Mouse (Mus musculus) MEL-GATA-1-ER (cell line): Measurements from ENCODE around the gene Tex44.

Experiments
- DNase-seq: peaks from one replicate; pipeline ENCODE4 v3.0.0-alpha.2; 2012; ENCODE audit warnings: low read depth; ENCODE audit errors: extremely low read depth

Tex44 gene

DNA sequence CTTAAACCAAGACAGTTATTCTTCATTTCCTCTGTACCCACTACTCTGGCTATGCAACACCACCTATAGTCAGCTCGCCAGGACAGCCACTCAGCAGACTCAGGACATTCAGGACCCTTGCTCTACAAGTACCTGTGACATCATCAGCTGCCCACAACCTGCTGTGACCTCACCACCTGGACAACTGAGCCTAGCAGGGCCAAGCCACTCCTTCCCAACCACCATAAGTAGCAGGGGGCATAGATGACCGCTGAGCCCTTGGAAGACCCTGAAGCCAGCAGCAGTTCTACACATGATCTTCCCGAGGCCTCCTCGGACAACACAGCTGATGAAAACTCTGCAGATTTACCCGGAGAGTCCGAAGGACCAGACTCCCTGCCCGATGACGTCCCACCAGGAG, at the start of gene Tex44, which contains the start of gene Nmur1:
Gene Tex44, plus strand, starts transcription at position 202 of the 400 bp plus-strand sequence.
Gene Nmur1, minus strand, starts transcription at position 101 of the 400 bp plus-strand sequence.
- DNase-seq = no peak

DNA sequence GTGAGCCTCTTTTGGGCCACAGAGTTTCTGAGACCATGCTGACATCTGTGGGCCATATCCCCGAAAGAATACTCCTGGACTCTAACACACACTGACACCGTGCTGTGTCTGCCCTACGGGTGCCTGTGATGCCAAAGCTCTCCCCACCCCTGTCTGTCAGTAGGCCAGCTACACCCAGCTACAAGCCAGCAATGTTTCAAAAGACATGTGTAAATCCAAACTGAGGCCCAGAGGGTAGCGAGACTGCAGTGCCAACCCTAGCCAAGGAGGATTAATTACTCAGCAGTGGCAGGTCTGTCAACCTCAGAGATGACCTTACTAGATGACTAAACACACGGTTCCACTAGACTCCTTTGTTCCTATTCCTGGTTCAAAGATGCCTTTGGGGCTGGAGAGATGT, 49.8 kb upstream of the Tex44 start:
- no peak for DNase-seq

DNA sequence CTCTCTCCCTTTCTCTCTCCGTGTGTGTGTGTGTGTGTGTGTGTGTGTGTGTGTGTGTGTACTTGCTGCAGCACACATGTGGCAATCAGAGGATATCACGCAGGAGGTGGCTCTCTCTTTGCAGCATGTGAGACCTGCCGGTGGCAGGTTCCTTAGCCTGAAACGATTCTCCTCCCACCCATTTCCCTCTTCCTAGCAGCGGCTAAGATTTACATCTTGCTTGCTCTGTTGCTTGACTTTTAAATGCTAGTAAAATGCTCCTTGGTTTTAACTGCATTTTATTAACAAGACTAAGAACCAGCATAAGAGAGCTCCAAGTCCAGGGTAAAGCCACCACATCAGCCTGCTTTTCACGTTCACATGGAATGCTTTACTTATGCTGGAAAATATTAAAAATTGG, 47.5 kb upstream of the Tex44 start:
- no peak for DNase-seq

DNA sequence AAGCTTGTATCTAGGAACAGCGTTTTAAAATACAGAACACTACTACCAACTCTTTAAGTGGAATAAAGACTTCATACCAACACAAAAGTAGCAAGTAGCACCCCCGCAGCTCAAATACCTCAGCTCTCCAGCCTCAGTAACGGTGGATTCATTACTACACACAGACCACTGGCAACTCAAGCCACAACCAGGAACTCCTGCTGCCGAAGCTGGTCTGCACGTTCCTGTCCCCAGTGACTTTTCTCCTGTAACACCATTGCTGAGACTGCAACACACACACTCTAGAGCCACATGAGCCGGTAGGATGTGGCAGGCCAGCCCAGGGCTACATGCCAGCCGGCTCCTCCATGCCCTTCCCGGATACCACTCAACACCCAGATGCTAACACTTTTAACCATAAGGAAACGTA, 47.0 kb upstream of the Tex44 start:
- DNase-seq = no peak

DNA sequence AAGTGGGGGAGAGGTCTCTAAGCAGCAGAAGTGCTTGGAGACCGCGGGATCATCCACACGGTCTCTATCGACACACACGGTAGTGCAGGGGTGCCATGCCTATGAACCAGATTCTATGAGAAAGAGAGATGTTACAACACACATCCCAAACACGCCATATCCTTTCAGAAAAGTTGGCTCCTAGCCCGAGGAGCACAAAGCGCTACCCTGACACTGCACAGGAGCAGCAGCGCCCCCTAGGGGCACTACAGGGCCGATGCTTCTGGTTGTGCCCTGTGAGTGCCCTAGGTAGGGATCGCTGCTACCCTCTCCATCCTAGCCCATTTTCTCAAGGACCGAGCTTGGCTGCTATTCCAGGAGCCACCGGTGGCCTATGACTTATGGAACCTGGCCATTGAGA, 45.1 kb upstream of the Tex44 start:
- peak; percentile 73 for DNase-seq

DNA sequence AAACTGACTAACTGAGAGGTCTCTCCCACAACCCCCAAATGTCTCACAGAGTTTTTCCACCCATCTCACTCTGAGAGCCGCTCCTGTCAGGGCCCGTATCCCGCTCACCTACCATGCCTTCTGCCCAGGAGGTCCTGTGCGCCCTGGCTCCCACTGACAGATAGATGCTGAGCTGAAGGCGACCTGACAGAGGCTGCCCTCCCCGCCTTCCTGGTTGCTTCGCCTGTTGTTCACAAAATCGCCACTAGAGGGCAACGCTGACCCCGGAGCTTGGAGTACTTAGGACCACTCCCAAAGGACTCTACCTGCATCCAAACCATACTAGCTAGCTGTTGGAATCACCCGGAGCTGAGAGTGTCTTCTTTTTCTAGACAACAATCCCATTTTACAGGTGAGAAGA, 36.9 kb upstream of the Tex44 start:
- no peak for DNase-seq

DNA sequence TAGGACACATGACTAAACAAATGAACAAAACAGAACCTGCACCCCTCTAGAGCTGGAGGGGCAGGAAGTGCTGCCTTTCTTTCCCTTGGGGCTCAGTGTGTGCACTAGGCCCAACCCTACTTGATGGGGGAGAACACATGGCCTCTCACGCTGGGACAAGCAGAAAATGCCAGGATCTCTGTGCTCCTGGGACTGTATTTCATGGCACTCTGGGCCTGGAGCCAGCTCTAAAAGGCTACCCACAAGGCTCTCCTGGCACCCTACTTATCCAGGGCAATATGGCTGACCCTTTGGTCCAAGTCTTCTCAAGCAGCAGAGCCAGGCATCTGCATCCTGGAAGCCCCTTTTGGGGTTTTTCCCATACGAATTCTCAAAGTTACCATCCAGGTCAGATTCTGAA, 34.7 kb upstream of the Tex44 start:
- DNase-seq = no peak

DNA sequence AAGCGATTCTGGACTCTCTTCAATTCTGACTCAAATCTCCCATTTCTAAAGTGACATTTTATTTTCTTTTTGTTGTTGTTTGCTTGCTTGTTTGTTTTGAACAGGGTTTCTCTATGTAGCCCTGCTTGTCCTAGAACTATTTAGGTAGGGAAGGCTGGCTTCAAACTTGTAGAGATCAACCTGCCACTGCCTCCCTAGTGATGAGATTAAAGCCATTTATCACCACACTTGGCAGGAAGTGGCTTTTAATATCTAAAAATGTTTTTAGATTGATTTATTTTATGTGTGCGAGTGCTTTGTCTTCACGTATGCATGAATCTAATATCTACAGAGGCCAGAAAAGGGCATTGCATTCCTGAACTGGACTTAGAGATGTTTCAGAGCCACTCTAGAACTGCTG, 32.9 kb upstream of the Tex44 start:
- DNase-seq = no peak

DNA sequence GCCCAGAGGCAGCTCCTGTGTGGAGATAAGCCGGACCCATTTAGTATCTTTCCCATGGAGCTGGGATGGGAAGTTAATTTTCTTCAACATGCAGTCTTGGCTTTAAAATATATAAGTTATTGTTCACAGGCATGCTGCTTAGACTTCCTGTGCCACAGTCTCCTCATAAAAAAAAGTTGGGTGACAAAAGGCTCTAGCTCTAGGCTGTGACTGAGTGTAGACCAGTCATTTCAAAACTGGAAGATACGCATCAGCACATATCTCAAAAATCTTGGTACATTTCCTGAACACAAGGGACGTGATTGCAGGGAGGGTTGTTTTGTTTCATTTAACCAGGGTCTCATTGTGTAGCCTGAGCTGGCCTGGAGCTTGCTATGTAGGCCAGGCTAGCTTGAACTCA, 31.9 kb upstream of the Tex44 start:
- DNase-seq = no peak

DNA sequence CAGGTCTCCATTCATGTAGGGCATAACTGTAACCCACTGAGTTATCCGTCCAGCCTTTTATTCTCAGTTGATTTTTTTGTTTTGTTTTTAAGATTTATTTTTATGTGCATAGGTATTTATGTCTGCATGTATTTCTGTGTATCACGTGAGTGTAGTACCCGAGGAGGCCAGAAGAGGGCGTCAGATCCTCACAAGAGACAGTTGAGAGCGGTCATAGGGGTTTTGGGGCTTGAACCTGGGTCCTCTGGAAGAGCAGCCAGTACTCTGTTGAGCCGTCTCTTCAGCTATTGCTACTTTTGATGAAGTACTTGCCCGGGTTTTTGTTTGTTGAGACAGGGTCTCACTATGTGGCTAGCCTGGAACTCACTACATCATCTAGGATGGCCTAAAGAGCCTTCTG, 30.2 kb upstream of the Tex44 start:
- no peak for DNase-seq

DNA sequence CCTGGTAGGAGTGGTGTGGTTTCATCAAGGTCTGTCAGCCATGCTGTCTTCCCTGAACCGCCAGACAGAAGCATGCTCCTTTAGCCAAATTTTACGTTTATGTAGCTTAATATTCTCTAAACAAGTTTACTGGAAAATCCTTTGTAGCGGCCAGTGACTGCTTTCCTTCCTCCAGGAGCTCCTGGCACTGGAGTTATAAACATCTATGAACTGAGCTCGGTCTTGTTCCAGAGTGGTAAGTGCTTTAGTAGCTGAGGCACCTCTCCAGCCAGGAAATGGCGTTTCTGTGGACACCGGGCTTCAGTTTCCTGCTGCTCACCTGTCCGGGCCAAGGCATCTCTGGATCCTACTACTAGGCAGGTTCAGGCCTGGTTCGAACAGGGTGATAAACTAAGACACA, 28.5 kb upstream of the Tex44 start:
- DNase-seq = no peak

DNA sequence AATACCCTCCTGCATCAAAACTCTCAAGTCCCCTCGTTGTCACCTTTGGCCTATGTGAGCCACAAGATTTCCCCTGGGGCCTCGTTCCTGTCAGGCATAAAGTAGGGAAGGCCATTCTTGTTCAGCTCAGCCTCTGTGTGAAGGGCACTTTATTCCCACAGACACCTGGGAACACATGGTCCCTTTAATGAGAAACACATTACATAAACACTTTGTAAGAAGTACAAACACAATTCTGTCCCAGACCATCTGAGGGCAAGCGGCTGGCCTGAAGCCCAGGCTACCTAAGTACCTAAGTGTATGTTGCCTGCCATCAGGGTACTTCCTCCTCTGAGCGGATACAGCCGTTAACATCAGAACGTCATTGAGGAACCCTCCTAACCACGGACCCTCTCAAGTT, 27.9 kb upstream of the Tex44 start:
- DNase-seq = peak; percentile 43

DNA sequence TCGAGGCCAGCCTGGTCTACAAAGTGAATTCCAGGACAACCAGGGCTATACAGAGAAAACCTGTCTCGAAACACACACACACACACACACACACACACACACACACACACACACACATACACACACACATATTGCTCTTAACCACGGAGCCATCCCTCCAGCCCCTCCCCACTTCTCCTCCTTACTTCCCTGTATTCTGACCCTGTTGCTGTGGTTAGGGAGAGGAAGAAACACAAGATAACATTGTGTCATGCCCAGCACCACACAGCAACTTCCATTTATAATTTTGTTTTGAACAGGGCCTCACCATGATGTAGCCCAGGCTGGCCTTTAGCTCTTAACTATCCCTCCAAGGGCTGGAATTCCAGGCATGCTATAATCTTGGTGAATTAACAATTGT, 26.8 kb upstream of the Tex44 start:
- DNase-seq = peak; percentile 76

DNA sequence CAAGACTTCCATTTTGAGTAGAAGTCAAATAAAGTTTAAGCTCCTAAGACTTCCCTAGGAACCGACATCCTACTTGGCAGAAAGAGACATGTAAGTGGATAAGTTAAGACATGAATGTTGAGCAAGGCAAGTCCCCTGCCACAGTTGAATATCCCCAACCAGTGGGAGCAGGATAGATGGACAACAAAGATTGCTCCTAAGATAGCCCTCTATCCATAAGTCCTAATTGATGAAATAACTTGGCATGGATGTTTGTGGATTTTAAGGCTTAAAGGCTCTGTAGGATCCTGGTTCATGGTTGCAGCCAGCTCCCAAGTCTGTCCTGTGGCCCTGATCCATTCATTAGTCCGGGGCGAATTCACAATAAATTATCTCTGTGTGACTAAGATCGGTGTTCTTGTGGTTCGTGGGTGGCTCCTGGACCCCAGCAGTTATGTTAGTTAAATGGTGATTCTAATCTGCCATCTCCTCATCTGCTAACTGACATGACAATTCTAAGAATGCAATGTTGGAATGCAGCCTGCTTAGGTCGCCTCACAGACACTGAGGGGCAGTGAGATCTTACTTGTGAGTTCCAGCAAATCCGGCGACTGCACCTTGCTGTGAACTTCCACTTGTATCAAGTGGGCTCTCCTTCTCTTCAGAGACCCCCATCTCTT, 25.9 kb upstream of the Tex44 start:
- no peak for DNase-seq

DNA sequence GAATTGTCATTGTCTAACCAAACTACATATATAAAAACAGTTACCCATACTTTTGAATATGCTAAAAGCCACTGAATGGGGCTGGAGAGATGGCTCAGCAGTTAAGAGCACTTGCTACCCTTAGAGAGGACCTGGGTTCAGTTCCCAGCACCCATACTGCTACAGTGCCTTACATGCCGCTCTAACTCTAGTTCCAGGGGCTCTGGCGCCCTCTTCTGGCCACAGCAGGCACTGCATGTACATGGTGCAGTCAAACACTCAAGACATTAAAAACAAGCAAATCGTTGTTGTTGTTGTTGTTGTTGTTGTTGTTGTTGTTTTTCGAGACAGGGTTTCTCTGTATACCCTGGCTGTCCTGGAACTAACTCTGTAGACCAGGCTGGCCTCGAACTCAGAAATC, 21.3 kb upstream of the Tex44 start:
- DNase-seq = no peak

DNA sequence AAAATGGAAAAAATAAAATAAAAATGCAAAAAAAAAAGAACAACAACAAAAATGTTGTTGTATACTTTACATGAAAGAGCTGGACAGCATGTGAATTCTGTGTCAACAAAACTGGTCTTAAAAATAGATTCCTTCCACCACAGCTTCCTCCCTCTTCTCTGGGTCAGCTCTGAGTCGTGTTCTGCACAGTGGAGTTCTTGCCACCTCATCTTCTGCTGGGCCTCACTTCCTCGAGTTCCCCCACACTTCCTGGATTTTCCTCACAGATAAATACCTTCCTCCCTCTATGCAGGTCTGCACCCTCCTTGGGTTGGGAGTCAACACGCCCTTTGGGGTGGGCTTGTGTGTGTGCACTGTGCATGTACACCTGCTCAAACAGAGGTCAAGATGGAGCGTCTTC, 19.8 kb upstream of the Tex44 start:
- DNase-seq = no peak

DNA sequence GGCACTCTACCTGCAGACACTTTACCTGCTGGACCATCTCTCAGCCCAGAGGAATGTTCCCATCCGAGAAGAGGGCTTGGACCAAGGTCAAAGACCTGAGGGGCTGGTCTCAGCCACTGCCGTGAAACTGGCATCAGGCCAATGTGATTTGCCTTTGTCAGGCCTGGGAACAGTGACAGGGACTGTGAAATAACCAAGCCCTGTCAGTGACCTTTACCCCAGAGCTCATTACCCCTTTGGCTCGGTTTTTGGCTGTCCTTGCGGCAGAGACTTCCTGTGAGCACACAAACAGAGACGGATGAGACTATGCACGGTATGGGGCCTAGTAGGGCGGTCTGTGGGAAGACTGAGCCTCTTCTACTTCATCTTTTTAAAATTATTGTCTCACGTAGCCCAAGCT, 19.2 kb upstream of the Tex44 start:
- DNase-seq = no peak

DNA sequence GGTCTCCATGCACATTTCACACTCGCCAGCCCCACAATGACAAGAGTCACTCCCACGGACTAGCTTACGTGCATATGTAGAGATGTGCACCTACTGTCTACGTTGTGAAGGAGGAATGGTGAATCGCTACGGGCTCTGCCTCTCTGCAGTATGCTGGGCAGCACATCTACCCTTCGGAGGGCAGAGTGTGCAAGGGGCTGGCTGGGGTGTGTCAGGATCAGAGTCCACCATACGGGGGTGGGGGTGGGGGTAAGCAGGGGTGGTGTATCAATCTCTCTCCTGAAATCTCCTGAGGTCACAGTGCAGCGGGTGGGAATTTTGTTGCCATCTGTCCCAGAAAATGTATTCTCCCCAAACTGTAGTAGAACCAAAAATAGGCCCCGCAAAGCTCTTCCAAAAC, 17.6 kb upstream of the Tex44 start:
- no peak for DNase-seq

DNA sequence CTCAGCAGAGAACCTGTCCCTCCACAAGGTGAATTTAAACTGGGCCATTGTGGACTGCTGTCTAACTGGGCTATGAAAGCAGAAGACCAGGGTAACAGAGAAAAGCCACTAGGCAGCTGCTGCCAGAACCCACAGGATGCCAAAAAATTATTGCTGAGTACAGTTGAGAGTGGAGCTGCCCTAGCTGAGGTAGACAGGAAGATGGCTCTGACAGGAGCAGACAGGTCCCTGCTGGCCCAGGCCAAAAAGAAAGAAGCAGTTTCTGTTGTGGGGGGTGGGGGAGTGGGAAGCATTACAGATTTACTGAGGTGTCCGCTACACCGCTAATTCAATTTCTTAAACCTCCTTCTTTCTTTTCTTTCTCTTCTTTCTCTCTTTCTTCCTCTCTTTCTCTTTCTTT, 16.7 kb upstream of the Tex44 start:
- DNase-seq = no peak

DNA sequence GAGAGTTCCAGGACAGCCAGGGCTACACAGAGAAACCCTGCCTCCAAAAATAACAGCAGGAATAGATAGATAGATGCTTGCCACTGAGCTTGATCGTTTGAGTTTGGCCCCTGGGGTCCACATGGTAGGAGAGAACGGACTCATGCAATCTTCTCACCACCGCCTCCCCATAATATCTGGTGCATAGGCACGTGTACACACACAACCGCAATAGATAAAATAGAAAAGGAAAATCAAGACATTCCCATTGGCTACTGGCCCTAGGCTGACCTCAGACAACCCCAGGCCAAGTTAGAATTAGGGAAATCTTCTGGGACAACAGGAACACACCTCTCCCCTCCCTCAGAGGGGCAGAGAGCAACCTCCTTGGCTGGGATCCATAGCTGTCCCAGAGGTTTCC, 11.4 kb upstream of the Tex44 start:
- no peak for DNase-seq

DNA sequence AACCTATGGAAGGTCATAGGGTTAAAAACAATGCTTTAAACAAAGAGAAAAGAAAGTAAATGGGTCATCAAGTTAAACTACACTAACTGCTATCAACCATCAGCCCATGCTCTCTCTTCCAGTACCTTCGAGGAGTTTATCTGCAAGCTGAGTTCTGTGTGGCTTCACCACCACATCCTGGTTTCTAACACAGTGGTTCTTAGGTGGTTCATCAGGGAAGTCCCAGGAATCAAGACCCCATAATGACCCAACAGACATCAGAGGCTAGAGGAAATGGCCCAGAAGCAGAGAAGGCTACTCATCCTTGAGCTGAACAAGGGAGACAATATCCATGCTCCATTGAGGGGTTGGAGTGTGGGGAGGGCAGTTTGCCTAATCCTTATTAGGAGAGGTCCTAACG, 11.0 kb upstream of the Tex44 start:
- no peak for DNase-seq

DNA sequence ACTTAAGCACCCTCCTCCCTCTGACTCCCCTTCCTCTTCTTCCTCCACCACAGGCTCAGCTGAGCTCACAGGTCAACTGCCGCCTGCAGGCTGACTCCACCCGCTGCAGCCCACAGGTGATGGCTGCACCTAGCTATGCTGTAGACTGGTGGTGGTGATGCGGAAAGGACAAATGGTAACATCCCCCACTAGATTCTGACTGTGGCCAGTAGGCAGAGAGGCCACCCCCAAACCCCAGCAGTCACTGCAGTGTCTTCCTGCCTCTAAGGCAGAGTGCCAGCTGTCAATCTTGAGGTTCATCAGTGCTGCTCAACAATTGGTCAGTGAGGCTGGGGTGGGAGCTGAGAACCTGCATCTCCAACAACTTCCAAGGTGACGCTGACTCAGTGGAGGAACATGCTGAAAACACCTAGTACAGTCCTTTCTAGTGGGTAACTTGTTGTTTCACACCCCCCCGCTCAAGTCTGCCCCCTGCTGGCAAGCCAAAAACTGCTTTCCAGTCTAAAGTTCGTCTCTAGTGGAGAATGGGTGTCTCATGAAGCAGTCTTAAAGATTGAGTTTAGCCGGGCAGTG, 10.4 kb upstream of the Tex44 start:
- DNase-seq = no peak

DNA sequence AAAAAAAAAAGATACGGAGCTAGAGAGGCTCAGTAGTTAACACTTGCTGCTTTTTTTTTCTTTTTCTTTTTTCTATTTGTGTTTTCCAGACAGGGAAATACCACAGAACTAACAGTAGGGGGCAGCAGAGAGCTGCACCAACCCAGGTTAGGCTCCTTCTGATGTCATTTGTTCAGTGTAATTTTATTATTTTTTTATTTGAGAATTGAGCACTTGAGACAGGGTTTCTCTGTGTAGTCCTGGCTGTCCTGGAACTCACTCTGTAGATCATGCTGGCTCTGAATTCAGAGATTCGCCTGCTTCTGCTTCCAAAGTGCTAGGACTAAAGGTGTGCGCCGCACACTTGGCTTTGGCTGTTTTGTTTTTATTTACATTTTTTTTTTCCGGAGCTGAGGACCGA, 9.8 kb upstream of the Tex44 start:
- no peak for DNase-seq

DNA sequence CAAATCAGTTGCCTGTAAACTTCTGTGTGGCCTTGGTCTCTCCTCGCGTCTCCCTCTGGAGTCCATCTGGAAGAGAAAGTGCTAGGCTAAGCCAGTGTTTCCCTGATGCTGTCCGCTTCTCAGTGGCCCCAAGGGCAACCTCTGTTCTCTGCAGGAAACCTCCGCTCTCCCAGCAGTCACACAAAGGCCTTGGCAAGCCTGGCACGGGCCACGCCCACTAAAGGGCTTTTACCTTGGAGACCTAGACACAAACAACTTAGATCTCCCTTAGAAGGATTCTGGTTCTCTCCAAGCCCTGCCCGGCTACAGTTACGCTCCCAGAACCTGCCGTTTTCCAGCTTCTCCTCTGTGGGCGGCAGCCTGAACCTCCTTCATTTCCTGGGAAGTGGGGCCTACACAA, 5.1 kb upstream of the Tex44 start:
- DNase-seq = no peak
